Mouse (Mus musculus) neural tube, embryonic 10.5 days (tissue): Measurements from ENCODE around the gene Arsj.

Source experiments
- DNase-seq: peaks from one replicate; pipeline ENCODE4 v3.0.0-alpha.2; 2017; ENCODE audit warnings: low spot score; ENCODE audit errors: extremely low spot score

Gene Arsj

DNA sequence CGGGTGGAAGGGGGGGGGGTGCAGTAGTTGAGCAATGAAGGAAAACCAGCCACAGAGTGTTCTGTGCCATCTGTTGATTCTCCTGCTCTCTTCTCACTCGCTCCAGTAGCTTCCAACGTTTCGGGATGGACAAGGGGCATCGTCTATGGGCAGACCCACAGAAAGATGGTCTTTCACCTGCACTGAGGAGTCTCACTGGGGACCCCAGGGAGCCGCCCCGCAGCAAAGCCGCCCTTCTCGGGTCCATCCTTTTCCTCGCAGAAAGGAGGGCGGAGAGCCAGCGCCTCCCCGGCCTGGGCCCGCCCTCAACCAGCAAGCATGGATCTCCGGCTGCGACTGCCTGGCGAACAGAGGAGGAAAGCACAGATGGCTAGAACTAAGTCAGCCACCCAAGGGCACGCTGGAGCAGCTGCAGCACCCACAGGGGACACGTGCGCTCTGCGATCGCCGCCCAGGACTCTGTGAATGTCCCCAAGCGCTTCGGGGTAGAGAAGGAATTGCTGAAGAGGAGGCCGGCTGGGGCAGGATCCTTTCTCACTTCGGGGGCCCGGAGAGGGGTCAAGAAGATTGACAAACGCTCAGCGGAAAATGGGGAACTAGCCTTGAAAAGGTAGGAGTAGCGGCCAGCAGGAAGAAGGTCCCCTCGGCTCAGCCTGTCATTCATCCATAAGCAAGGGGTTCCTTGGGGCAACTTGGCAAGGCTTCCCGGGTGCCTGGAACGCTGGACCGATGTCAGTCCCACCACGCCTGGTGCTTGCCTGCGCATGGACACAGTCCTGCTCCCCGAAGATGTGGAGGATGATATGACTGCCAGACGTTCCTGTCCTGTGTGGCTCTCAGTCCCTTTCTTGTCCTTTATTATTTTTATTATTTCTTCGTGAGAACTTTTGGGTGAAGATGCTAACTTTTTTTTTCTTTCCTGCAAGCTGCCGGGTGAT lies at the start of gene Arsj:
Gene Arsj, plus strand, starts transcription at position 117 of the 938 bp plus-strand sequence.
- DNase-seq, result peak; percentile 55

DNA sequence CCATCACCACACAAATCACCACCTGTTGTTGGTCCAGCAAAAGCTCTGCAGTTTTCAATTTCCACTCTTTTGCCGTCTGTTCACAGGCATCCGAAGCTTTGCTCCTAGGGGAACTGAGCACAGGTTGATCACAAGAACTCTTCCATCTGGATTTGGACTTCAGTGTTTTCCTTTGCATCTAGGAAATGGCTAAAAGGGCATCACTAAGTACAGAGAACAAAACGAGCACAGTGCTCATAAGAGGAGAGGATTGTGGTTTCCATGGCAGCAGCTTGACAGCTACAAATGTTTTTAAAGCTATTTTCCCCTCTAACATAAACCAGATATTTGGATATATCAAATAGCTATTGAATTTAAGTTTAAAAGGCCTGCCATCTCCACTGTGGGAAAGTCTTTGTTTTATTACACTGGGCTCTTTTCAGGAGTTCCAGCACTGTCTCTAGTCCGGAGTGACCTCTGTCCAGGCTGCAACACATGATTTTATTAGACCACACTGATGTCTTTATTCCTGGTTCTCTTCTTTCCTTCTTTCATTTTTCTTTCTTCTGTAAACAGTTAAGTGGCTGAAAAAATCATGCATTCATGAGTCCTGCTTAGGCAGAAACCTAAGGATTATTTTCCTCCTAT lies 38.5 kb upstream of the Arsj start:
- DNase-seq, result no peak

DNA sequence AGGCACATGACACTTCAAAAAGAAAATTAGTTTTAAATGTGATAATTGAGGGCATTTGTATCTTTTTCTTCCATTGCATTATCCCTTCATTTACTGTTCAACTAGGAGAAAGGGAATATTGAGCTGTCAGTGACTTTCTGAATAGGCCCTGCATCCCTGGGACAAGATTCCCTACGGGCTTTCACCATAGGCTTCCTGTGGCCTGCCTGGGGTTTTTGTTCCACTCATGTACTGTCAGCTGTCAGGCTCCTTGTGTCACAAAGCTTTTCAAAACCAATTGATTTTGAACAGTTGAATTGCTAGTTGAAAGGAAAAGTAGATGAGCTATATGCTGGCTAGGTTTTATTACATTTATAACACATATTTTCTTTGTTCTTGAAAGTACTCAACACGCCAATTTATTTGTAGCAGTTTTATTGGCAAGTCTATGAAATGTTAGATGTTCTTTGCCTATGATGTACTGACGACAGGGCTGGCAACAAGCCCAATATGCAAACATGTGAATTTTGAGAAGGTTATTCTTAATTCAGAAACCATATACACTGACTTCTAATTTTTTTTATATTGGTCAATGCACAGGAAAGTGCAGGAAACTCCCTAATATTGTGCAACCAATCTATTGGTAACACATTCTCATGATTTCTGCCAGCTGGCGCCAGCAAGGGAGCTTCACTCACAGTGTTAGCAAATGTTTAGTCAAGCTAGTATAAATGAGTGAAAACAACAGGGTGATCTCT lies 37.4 kb upstream of the Arsj start:
- DNase-seq, result no peak

DNA sequence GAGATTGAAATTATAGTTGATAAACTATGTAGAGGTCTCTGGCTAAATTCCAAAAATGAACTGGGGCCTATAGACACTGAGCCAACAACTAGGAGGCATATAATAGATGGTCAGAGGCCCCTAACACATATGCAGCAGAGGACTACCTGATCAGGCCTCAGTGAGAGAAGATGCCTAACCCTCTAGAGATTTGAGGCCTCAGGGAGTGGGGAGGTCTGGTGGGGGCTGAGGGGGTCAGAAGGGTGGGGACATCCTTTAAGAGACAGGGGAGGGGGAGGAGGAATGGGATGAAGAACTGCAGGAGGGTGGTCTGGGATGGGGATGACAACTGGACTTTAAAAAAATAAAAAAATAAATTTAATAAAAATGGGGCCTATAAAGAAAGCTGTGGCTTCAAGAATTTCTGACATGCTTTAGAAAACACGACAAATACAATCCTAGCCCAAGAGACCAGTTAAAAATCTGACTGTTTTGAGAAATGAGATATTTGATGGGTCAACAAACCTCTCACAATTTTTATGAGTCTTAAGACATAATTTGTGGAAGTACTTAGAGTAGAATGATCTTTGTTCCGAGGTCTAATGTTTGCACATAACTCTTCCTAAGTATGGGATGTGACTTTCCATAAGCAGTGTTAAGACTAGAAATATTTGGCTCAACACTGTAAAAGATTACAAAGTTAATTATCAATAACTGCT lies 36.7 kb upstream of the Arsj start:
- no peak for DNase-seq

DNA sequence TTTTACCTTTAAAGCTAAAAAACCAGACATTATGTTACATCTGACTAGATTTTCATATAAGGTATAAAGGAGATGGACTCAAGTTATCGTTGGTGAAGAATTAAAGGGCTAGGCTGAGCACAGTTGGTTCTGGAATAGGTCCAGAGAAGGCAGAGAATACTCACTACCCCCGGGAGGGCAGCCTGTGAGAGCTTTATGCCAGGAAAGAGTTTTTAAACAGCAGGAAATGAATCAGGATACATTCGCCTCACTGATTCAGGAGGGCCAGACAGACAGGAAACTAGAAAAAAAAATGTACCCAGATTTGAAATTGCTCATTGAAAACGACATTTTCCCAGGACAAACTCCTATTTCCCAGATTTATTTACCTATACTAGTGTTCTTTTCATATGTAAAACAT lies 28.2 kb upstream of the Arsj start:
- no peak for DNase-seq

DNA sequence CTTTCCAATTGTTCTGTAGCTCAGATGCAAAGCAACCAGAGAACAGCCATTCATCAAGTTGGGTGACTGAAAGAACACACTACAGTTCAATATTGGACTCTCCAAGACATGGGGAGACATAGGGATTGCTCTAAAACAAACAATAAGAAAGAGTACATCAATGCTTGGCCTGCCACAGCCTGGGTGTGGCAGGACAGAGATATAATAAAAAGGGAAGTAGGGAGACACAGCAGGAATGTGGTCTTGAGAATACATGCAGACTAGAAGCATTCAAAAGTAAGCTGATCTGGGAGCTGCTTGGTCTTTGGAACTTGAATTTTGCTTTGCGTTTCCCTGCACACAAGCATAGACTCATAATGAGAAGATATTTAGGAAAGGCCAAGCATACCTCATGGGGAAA lies 18.7 kb upstream of the Arsj start:
- no peak for DNase-seq

DNA sequence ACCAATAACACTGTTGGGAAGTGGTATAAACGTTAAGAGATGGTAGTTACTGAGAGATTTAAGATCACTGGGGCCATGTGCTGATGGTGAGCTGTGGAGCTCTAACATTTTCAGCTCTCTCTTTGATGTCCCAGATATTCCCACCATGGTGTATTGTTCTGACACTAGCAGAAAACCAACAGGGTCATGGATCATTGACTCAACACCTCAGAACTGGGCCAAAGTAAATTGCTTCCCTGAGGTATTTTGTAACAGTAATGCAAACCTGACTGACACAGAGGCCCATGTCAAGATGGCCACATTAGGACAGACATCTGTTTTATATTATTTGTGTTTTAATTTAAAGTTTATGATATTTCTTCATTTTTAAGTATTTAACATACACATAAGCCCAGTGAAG lies 3.7 kb upstream of the Arsj start:
- no peak for DNase-seq

DNA sequence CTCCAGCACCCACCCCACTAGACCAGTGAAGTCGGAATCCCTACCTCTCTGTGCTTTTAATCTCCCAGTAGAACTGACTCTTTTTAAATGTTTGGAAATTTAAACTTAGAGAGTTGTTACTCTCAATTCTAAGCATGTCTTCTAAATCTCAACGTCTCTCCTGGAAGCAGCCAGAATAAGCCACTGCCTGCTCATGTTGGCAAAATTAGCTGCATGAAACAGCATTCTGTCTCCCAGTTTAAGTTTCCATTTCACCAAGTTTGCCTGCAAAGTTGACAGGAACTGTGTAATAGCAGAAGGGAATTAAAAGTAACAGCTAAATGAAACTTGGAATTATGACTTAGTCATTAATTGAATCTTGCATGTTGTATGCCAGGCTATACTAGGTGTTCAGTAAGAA lies 1.1 kb upstream of the Arsj start:
- DNase-seq, result no peak

DNA sequence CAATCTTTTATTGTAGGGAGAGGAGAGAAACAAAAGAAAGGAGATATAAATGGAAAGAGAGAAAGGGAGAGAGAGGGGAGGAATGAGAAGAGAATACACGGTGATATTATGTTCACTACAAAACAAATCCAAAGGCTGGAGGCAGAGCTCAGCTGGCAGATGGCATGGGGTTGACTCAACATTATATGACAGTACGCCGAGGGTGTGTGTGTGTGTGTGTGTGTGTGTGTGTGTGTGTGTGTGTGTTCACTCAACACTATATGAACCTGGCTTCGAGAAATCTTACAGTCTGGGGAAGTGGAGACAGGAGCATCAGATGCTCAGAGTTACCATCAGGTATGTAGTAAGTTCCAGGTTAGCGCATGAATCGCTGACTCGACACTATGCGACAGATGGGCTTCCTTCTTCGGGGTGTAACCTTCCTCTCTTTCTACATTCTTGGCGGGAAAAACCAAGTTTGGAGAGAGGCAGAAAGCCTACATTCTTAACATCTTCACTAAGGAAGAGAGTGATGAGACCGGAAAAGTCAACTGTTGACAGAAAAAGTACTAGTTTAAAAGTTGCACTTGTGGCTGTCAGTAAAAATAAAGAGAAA lies 456 bp upstream of the Arsj start:
- DNase-seq, result no peak

DNA sequence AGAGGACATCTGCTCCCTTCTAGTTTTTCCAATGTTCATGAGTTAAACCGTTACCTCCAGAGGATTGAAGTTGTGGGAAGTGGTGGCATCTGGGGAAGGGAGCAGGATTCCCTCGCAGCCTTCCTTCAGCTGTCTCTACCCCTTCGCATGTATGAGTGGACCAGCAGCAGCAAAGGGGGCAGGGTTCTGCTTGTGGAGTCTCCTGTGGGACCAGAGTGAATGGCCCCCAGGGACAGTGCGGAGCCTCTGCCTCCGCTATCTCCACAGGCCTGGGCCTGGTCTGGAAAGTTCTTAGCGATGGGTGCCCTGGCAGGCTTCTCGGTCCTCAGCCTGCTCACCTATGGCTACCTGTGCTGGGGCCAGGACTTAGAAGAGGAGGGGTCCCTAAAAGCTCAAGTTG lies 1.1 kb downstream of the Arsj start:
- no peak for DNase-seq

DNA sequence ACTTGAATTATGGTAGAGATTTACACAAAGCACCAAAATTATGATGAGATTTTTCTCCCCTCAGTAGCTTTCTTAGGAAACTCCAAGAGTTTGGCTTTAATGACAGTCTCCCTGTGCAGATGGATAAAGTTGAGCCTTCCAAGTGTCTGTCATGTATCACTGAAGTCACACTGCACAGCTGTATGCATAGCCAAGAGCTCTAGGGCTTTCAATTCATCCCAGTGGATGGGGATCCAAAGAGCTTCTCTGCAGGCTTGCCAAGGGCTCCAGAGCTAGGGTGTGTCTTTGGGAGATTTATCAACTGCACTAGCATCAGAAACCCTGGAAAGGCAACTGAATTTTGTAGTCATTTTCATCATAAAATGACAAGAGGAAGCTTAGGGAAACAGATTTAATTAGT lies 7.1 kb downstream of the Arsj start:
- DNase-seq, result no peak

DNA sequence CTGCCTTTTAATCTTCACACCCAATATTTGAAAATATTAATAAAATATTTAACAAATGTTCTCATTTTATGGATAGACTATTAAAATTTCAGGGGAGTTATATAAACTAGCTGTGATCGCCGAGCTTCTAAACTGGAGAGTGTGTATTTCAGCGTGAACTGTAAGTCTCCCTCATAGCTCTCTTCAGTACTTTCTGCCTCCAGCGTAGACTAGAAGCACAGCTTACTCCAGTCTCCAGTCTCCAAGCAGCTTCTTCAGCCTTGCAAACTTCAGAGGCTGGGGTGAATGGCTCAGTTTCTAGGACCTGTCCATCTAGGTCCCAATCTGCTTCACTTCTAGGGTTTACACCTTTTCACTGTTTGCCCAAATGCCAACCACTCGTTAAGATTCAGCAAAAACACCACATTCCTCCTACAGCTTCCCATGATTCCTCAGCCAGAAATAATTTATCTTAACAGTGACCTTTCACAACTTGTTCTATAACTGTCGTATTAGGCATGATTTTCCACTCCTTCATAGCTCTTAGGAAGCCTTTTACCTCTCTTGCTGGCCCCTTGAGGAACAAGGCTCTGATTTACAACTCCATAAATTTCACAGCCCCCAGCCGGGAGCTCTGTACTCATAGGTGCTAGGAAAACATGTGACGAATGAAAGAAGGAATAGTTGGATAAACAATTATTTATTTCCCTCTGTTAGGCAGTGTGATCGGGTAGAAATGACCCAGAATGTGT lies 9.5 kb downstream of the Arsj start:
- no peak for DNase-seq

DNA sequence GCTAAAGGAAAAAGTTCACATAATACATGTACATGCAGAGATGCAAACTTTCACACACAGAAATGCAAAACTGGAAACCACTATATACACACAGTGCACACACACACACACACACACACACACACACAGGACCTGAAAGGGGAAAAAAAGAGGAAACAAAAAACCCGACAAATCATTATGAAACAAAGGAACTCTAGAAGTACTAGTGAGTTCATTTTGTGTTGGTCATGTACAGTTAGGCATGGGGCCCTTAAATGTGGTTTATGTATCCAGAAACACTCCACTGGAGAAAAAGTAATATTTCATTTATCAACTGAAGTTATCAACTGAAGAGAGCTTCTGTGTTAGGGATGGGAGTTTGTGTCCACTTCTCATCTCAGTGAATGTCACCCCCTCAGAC lies 10.2 kb downstream of the Arsj start:
- no peak for DNase-seq

DNA sequence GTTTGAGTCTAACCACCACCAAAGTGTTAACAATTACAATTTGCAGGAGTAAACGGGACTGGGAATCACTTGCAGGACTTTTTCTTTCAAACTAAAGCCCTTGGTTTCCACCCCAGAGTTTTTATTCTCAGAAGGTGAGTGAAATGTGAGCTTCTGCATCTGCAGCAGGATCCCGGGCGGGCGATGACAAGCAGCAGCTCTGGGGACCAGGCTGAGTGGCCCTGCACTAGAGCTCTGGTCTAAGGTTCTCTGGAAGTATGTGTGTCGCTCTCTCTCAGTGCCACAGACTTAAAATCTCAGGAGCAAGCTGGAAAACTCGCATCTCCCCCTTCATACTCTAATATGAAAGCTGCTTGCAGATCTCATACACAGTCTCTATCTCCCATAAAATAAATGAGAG lies 15.8 kb downstream of the Arsj start:
- DNase-seq, result no peak

DNA sequence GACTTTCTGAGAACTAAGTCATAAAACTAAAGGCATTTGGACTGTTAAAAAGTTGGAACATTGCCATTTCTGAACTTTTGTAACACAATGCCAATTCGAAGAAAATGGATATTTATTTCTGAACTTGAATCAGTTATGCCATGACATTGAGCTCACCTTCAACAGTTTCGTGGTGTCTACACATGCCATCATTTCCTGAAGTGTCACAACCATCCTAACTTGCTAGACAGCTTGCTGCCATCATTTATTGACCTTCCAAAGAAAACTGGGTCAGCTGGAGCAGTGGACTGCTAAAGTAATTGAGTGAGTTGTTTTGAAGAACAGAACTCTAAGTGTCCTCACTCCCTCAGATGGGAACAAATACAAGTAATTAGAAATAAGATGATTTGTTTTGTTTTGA lies 16.2 kb downstream of the Arsj start:
- DNase-seq, result no peak

DNA sequence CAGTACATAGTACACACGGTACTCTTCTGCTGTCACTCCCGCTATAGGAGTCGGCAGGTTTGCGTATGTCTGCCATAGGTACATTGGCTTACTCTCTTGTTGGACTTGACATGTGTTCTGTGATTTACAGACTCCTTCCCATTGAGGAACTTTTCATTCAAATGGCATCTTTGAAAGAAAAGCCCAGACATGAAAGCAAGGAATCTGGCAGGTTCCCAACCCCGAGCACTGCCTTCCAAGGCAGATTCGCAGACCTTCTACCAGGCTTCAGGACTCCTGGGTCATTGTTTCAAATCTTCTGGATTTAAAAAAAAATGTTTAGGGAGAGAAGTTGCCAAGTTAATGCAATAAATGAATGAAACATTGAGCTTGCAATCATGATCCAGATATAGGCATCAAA lies 19.8 kb downstream of the Arsj start:
- DNase-seq, result no peak

DNA sequence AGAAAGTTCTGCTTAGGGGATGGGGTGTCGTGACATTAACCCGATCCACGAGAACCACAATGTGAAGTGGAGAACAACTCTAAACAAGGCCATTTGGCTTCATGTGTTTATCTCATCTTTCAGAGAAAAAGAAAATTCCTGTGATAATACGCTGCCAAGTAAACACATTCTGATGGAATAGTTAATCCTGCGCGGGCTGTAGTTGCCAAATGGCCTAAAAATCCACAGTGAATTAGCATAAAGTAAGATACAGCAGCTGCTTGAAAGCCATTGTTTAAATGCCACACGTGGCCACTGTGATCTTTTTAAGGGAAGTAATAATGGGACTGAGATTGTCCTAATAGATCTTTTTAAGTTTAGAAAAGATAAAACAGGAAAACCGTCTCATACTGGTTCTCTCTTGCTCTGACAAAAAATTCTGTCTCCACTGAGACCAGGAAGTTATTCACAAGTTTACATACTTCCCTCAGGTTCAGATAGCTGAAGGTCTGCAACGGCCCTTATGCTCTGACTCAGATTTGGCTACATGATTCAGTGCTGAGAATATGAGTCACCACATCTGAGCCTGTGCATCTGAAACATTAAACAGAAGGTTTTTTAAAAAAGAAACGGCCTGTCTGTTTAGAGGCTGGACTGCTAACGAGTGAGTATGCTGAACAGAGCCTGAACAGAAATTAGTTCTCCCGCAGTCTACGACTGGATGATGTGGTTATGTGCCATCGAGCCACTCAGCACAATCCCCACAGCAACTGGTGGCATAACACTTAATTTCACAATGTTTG lies 21.4 kb downstream of the Arsj start:
- no peak for DNase-seq

DNA sequence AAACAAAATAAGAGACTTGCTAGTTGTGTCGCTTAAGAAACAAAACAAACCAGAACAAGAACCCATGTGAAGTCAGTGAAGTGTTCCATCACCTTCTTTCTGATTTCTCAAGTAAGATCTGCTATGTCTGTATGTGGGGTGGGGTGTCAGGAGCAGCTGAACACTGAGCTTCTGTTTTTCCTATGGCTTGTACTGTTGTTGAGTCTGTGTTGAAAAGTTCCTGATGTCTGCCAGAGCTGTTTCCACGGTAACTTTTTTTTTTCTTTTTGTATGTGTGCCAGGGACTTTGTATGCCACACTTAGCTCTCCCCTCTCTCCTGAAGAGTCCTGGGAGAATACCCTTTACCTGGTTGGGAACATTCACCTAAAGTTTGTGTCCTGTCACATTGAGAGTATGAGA lies 34.0 kb downstream of the Arsj start:
- DNase-seq, result no peak

DNA sequence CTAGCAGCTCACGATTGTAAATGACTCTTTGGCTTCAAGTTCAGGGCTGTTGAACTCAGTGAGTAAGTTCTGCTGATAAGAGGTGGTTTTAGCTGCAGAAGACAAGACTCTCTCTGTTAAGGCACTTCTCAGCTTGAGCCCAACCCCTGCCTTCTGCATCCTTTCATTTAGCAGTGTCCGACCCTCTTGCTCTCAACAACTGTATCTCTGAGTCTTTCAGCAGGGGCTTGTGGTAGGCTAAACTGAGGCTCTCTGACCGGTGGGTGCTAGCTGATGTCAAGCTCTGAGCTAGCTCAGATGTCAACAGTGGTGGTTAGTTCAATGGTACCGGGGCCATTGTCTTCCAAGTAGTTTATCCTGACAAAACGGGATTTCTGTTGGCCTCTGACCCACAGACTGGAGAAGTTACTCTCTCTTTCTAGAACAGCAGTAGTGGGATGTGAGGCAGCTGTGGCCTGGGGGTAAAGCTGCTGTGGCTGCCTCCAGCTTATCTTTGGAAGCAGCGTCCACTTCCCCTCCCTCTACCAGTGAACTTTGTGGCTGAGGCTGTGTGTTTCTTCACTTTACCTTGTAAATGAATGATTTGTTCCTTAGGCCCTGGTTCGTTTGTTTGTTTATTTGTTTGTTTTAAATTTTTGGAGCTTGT lies 34.6 kb downstream of the Arsj start:
- no peak for DNase-seq
